Mouse (Mus musculus) forebrain, postnatal 0 days (tissue): Measurements from ENCODE around the gene Dnmbp. TPM values are rescaled to one million over a fixed set of nuclear protein-coding genes. Genes with fewer than 3 reads are reported as not detected.

ENCODE experiments used
- ATAC-seq: fragments of 200-750 bp; cut with Nextera tagmentation; 2 replicates; pipeline ENCODE4 v1.8.0; 2017; ENCODE audit warnings: mild to moderate bottlenecking, moderate library complexity
- DNase-seq: peaks from one replicate; pipeline ENCODE4 v3.0.0-alpha.2; 2015
- H3K27ac ChIP-seq: fragments of 300-500 bp; sonication (generic); 2 replicates; pipeline ENCODE4 v1.5.1; 2014; ENCODE audit warnings: low read depth, mild to moderate bottlenecking, antibody characterized with exemption, low read length, moderate library complexity, mixed read lengths
- H3K27me3 ChIP-seq: fragments of 300-500 bp; sonication (generic); 2 replicates; pipeline ENCODE4 v1.6.1; 2014; ENCODE audit warnings: mild to moderate bottlenecking, low read length, mixed read lengths; ENCODE audit not compliant: insufficient read depth
- H3K36me3 ChIP-seq: fragments of 300-500 bp; sonication (generic); 2 replicates; pipeline ENCODE4 v1.6.1; 2014; ENCODE audit warnings: mild to moderate bottlenecking, moderate library complexity; ENCODE audit not compliant: insufficient read depth
- H3K4me1 ChIP-seq: fragments of 300-500 bp; sonication (generic); 2 replicates; pipeline ENCODE4 v1.6.1; 2014; ENCODE audit warnings: antibody characterized with exemption; ENCODE audit not compliant: insufficient read depth
- H3K4me2 ChIP-seq: fragments of 300-500 bp; sonication (generic); 2 replicates; pipeline ENCODE4 v1.6.1; 2014; ENCODE audit warnings: low read depth, mild to moderate bottlenecking, moderate library complexity
- H3K4me3 ChIP-seq: fragments of 300-500 bp; sonication (generic); 2 replicates; pipeline ENCODE4 v1.5.1; 2014; ENCODE audit warnings: low read depth, low read length, mixed read lengths
- H3K9ac ChIP-seq: fragments of 300-500 bp; sonication (generic); 2 replicates; pipeline ENCODE4 v1.6.1; 2014; ENCODE audit warnings: mild to moderate bottlenecking
- H3K9me3 ChIP-seq: fragments of 300-500 bp; sonication (generic); 2 replicates; pipeline ENCODE4 v1.6.1; 2016; ENCODE audit warnings: low read length
- CTCF ChIP-seq: sonication (generic); IDR thresholded peaks from 2 replicates; pipeline ENCODE4 v1.5.1; 2016; ENCODE audit warnings: antibody characterized with exemption, control low read depth, low read depth
- WGBS: fragments of 180-500 bp; shearing (Covaris S2); extraction: QIAGEN DNeasy Blood & Tissue Kit; methylation state at CpG from one replicate; pipeline ENCODE4 v1.1.7; 2014; 5-methylcytosine and 5-hydroxymethylcytosine counted together
- polyA plus RNA-seq: library from polyadenylated mRNA; unstranded; fragments of >200 nt; fragmentation: Nextera tagmentation; extraction: Ambion mirVana; gene quantifications from 2 replicates; pipeline ENCODE4 v1.2.1, GENCODE M21; 2015
- total RNA-seq: library from RNA; depleted of rRNA; stranded (reverse); fragments of >200 nt; gene quantifications from 2 replicates; pipeline ENCODE4 v1.2.3, GENCODE M21; 2014

Gene Dnmbp
- total and polyA plus RNA-seq, 2 experiments from 2014 or later: 5.2 to 12.7 TPM

DNA sequence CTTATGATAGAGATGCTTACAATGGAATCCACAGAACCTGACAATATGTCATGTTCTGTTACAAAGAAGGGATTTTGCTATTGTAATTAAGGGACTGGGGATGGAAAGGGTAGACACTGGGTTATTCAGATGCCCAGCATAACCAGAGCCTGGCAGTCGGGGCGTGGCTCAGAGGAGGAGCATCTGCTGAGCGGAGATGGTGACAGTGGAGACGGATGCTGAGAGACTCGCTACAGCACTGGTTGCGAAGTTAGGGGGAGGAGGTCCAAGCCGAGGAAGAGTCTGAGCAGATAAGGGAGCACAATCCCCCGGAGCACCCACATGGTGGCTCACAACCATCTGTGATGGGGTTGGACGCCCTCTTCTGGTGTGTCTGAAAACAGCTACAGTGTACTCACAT lies 96.8 kb downstream of the Dnmbp start:
- TF ChIP-seq CTCF: no peak

DNA sequence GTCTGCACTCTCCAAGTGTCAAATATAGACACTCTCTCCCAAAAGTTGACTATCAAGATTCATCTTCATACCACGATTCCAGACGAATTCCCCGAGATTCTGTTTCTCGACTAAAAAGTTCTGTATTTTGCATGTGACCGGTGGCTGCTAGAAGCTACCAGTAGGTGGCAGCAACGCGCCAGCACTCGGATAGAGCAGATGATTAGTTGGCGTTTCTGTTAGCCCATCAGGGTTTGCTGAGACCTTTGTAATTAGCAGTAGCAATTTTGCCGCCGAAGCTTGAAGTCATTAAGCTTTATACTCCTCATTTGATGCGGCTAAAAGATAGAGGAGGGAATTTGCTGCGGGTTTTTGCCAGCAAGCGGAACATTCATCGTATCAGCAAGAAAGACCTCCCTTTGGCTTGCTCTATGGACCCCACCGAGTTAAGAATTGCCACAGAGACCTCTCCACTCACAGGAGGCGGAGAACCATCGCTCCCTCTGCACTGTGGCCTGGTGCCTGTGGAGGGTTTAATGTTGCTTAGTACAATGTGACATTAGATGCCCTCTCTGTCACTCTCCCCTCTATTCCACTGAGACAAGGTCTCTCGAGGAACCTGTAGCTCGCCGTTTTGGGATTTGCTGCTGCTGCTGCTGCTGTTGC lies 107.4 kb downstream of the Dnmbp start:
- peak; percentile 92 for DNase-seq
- H3K36me3 ChIP-seq: no peaks in the 10 kb centered on the region
- 20% methylated on average over 21 of the region's 21 CpGs for WGBS
- ATAC-seq: peak; percentile 66
- TF ChIP-seq CTCF: peak; percentile 96
- no peaks in the 10 kb centered on the region for H3K27me3 ChIP-seq
- no peak overlapping the region; the same call in 1 of the 2 replicates for H3K4me3 ChIP-seq
- no peaks in the 10 kb centered on the region for H3K9me3 ChIP-seq
- H3K4me1 ChIP-seq: no peaks in the 10 kb centered on the region
- 0 out of 2 replicates have a peak overlapping the region, but pooled peaks have one; percentile 23 for H3K4me2 ChIP-seq
- no peak overlapping the region for H3K9ac ChIP-seq
- H3K27ac ChIP-seq: no peak overlapping the region

More for the DNA sequence above, 96.8 kb downstream of the Dnmbp start:
- no peak for DNase-seq
- H3K4me3 ChIP-seq: no peak overlapping the region
- no peak overlapping the region for H3K4me2 ChIP-seq
- no peak for ATAC-seq
- no peaks in the 10 kb centered on the region for H3K9me3 ChIP-seq
- H3K27ac ChIP-seq: no peak overlapping the region
- H3K27me3 ChIP-seq: no peaks in the 10 kb centered on the region
- H3K36me3 ChIP-seq: peaks cover 14% of the 10 kb centered on the region
- H3K4me1 ChIP-seq: no peaks in the 10 kb centered on the region
- whole genome bisulfite sequencing: 89% methylated on average over 9 of the region's 9 CpGs
- H3K9ac ChIP-seq: no peak overlapping the region

DNA sequence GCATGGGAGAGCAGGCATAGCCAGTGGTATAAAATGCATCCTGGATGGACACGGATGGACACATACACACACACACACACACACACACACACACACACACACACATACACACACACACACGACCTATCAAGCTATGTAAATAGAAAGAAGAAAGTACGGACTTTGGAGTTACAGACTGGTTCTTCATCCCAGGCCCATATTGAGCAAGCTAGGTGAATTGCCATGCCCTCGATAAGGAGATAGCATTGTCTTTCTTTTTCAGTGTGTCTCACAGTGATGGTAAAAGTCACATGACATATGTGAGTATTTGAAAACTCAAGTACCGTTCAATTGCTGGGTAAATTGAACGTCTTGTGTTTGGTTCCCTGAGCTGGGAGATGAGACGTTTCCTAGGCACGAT lies 113.1 kb downstream of the Dnmbp start:
- TF ChIP-seq CTCF: no peak
- 73% methylated on average over 8 of the region's 8 CpGs for WGBS
- no peak for DNase-seq
- Histone ChIP-seq H3K4me3 (no peak overlapping the region), H3K4me1 (no peaks in the 10 kb centered on the region), H3K9ac (no peak overlapping the region), H3K27me3 (no peaks in the 10 kb centered on the region), H3K4me2 (no peak overlapping the region), H3K9me3 (no peaks in the 10 kb centered on the region), H3K36me3 (no peaks in the 10 kb centered on the region), H3K27ac (no peak overlapping the region)
- no peak for ATAC-seq

DNA sequence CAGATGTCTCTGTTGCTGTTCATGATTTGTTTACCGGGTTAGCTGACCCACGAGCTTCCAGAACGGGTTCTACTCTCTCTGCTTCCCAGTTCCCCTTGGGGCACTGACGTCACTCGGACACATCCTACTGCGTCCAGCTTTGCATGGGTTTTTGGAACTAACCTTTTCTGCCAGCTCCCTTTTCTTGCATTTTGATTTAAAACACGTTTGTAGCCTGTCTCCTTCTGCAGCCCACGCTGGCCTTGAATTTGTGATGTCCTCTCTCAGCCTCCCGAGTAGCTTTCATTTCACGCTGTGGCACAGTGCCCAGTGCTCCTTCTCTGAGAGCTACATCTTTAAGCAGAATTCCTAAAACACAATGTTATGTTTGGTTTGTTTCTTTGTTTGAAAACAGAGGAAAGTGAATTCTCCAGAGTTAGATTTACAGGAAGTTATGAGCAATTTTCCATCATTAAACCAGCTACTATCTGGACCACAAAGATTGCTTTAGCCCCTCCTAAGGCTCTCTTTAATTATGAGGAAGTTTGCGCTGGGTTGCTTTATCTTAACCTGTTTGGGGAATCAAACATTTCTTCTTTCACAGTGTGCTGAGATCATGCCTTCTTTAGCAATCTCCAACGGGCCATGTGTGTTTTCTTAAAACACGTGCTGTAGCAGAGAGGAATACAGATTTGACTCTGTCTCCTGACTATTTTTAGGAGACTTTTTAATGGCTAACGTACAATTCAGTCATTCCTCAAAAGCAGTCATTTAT lies 124.2 kb downstream of the Dnmbp start:
- no peak overlapping the region for H3K9ac ChIP-seq
- TF ChIP-seq CTCF: no peak
- no peak for DNase-seq

DNA sequence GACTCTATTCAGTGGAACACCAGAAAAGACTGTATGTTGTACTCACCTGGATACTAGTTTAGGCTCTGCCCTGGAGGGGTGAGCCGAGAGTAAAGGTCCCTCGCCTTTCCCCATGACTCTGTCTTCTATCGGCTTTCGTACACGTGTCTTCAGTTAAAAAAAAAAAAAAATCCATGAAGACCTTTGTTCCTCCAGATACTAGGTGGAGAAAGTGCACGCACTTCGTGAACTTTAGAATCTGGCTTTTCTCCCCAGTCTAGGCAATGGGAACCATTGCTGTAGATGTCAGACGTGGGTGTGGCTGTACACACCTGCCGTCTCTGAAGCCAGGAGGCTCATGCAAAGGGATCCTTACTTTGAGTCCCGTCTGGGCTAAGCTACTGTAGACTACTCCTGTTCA lies 126.7 kb downstream of the Dnmbp start:
- no peaks in the 10 kb centered on the region for H3K4me1 ChIP-seq
- no peak overlapping the region for H3K4me3 ChIP-seq
- no peak for ATAC-seq
- no peak overlapping the region for H3K27ac ChIP-seq
- no peak for TF ChIP-seq CTCF
- no peak for DNase-seq
- H3K4me2 ChIP-seq: no peak overlapping the region
- no peaks in the 10 kb centered on the region for H3K27me3 ChIP-seq
- 89% methylated on average over 10 of the region's 10 CpGs for WGBS
- no peaks in the 10 kb centered on the region for H3K36me3 ChIP-seq
- no peaks in the 10 kb centered on the region for H3K9me3 ChIP-seq
- no peak overlapping the region for H3K9ac ChIP-seq

More for the DNA sequence above, 124.2 kb downstream of the Dnmbp start:
- no peak overlapping the region for H3K4me2 ChIP-seq
- H3K27me3 ChIP-seq: no peaks in the 10 kb centered on the region
- ATAC-seq: no peak
- H3K27ac ChIP-seq: no peak overlapping the region
- no peaks in the 10 kb centered on the region for H3K4me1 ChIP-seq
- WGBS: 51% methylated on average over 14 of the region's 14 CpGs
- H3K36me3 ChIP-seq: no peaks in the 10 kb centered on the region
- H3K9me3 ChIP-seq: no peaks in the 10 kb centered on the region
- no peak overlapping the region for H3K4me3 ChIP-seq

DNA sequence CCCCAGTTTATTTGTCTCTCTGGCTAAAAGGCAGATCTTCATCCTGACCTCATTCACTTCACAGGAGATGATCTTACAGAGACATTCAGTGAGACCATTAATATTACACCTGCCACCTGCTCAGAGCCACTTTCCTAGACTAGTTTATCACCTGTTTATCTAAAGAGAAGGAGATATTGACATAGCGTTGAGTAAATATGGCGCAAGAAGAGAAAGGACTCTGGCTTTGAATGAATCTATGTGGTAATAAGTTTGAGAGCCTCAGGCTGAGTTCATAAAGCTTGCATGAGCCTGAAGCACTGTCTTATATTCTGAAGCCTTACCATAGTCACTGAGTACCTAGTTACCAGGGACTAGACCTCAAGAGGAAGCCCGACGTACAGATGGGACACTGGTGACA lies 128.6 kb downstream of the Dnmbp start:
- Histone ChIP-seq H3K4me1 (no peaks in the 10 kb centered on the region), H3K4me3 (no peak overlapping the region), H3K27me3 (no peaks in the 10 kb centered on the region), H3K9ac (no peak overlapping the region), H3K4me2 (no peak overlapping the region), H3K36me3 (no peaks in the 10 kb centered on the region), H3K27ac (no peak overlapping the region), H3K9me3 (no peaks in the 10 kb centered on the region)
- 97% methylated on average over 4 of the region's 4 CpGs for WGBS
- no peak for TF ChIP-seq CTCF
- DNase-seq (no peak), ATAC-seq (no peak)

DNA sequence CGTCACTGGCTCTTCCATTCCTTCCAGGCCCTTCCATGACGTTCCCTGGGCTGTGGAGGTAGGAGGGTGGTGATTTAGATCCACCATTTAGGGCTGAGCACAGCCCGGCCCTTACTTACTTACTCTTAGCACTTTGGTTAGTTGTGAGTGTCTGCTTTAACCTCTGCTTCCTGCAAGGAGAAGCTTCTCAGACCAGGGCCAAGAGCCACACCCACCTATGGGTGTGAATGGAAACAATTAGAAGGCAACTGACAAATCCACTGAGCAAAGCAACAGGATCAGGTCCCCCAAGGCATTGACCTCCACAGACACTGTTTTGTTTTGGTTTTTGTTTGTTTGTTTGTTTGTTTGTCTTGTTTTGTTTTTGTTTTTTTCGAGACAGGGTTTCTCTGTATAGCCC lies 130.7 kb downstream of the Dnmbp start:
- 35% methylated on average over 4 of the region's 4 CpGs for WGBS
- Histone ChIP-seq H3K4me3 (no peak overlapping the region), H3K27ac (no peak overlapping the region), H3K4me2 (no peak overlapping the region), H3K36me3 (no peaks in the 10 kb centered on the region), H3K4me1 (no peaks in the 10 kb centered on the region), H3K27me3 (no peaks in the 10 kb centered on the region), H3K9me3 (no peaks in the 10 kb centered on the region), H3K9ac (no peak overlapping the region)
- no peak for ATAC-seq
- no peak for DNase-seq
- no peak for TF ChIP-seq CTCF
